Mouse (Mus musculus) heart, adult 8-10 months (tissue): ENCODE results near the gene Gm44965. TPM values are rescaled to one million over a fixed set of nuclear protein-coding genes. Genes with fewer than 3 reads are reported as not detected.
A peak's percentile ranks its signal among the peaks of the same experiment; 100 is the strongest.

Experiments
- DNase-seq: peaks from one replicate; pipeline ENCODE4 v3.0.0; 2022; ENCODE audit warnings: low spot score
- total RNA-seq, 4 experiments: library from RNA; stranded (reverse); gene quantifications; 2 replicates each; pipeline ENCODE4 v1.2.4; 2022

Gm44965 gene
- total RNA-seq, 4 experiments from 2014 or later: 1.0 to 2.8 TPM; not detected in 2

- no peak for DNase-seq
Observed at GRCm38 (mm10) chr6:48623460-48623859, 29.7 kb downstream of the Gm44965 start.

- DNase-seq: no peak
Observed at GRCm38 (mm10) chr6:48626464-48626863, 32.7 kb downstream of the Gm44965 start, which contains the start of gene AI854703. Gene AI854703, plus strand, starts transcription at chr6:48626764.

GRCm38 (mm10) chr6:48626984-48627383 lies 33.2 kb downstream of the Gm44965 start:
- peak; percentile 29 for DNase-seq

- DNase-seq: no peak
Observed at GRCm38 (mm10) chr6:48627511-48627924, 33.8 kb downstream of the Gm44965 start.

GRCm38 (mm10) chr6:48628377-48628776 lies 34.6 kb downstream of the Gm44965 start:
- DNase-seq: no peak

- no peak for DNase-seq
Observed at GRCm38 (mm10) chr6:48628808-48629660, 35.3 kb downstream of the Gm44965 start.

GRCm38 (mm10) chr6:48629661-48630034 lies 35.9 kb downstream of the Gm44965 start:
- no peak for DNase-seq

GRCm38 (mm10) chr6:48630831-48631230 lies 37.1 kb downstream of the Gm44965 start:
- DNase-seq: no peak

- no peak for DNase-seq
Observed at GRCm38 (mm10) chr6:48635105-48635504, 41.4 kb downstream of the Gm44965 start.

GRCm38 (mm10) chr6:48636515-48636914 lies 42.8 kb downstream of the Gm44965 start:
- DNase-seq: peak; percentile 26

- no peak for DNase-seq
Observed at GRCm38 (mm10) chr6:48637811-48638500, 44.2 kb downstream of the Gm44965 start.

- no peak for DNase-seq
Observed at GRCm38 (mm10) chr6:48638553-48638952, 44.8 kb downstream of the Gm44965 start.

GRCm38 (mm10) chr6:48641391-48641790 lies 47.6 kb downstream of the Gm44965 start:
- DNase-seq: no peak

- DNase-seq: peak; percentile 51
Observed at GRCm38 (mm10) chr6:48642764-48643292, 49.1 kb downstream of the Gm44965 start.

- DNase-seq: peak; percentile 72
Observed at GRCm38 (mm10) chr6:48645660-48646308, 52.0 kb downstream of the Gm44965 start.

GRCm38 (mm10) chr6:48646309-48646690 lies 52.6 kb downstream of the Gm44965 start:
- no peak for DNase-seq

GRCm38 (mm10) chr6:48646995-48647394 lies 53.3 kb downstream of the Gm44965 start, which contains the start of gene Gimap8:
Gene Gimap8, plus strand, starts transcription at chr6:48647234.
- peak; percentile 69 for DNase-seq

- no peak for DNase-seq
Observed at GRCm38 (mm10) chr6:48647611-48648010, 53.9 kb downstream of the Gm44965 start.

GRCm38 (mm10) chr6:48648779-48649178 lies 55.0 kb downstream of the Gm44965 start:
- no peak for DNase-seq

- no peak for DNase-seq
Observed at GRCm38 (mm10) chr6:48650041-48650440, 56.3 kb downstream of the Gm44965 start.

- no peak for DNase-seq
Observed at GRCm38 (mm10) chr6:48658721-48659120, 65.0 kb downstream of the Gm44965 start.

- DNase-seq: no peak
Observed at GRCm38 (mm10) chr6:48664750-48665149, 71.0 kb downstream of the Gm44965 start.
